Mouse (Mus musculus): ENCODE data around the gene Txndc12.
A peak's percentile ranks its signal among the peaks of the same experiment; 100 is the strongest.

The Txndc12 gene

DNA sequence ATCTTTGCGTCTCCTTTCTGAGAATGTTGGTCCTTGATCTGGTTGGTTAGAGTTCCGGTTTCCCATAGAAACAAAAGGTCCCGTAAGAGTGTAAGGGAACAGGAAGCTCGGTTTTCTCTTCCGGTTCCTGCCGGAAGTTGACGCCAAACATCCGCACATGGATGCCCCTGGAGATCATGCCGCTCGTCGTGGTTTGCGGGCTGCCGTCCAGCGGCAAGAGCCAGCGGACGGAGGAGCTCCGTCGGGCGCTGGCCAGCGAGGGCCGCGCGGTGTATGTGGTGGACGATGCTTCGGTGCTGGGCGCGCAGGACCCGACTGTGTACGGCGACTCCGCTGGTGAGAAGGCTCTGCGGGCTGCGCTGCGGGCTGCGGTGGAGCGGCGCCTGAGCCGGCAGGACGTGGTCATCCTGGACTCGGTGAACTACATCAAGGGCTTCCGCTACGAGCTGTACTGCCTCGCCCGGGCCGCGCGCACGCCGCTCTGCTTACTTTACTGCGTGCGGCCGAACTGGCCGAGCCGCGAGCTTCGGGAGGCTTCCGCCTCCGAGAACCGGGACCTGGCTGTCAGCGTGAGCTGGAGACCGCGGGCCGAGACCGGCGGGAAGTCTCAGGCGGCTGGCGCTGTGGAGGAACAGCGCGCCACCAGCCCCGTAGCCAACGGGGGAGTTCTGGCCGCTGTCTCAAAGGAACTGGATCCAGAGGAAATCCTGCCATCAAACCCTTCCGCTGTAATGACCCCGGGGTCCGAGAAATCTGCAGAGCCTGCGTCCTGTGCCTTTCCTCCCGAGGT, 13.5 kb downstream of the Txndc12 start, which contains the start of gene Kti12:
Gene Kti12, plus strand, starts transcription at position 71 of the 790 bp plus-strand sequence.
- peak; percentile 85 to 87 for DNase-seq

- peak in 1 of 2 experiments; percentile 23 for DNase-seq
These were observed 14.1 kb downstream of the Txndc12 start, which contains the start of gene A730015C16Rik for GRCm38 (mm10) chr4:108848505-108848848. TSS of gene A730015C16Rik (minus strand) at chr4:108848619.

DNA sequence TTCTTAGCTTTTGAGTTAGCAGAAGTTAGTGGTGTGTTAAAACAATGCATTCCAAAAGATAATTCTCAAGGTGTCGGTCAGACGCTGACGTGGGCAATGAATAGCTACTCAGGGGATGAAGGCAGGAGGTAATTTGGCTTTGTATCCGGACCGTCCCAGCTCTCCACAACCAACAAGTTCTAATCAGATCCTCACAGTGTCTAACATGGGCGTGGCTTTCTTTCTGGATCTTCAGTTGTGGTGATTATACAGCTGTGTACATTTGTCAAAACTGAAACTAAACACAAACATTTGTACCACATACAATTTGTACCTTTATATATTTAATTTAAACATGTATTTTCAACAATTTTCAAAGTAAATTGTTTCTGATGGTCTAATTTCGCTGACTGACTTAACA, 32.4 kb downstream of the Txndc12 start:
- no peak for DNase-seq

GRCm38 (mm10) chr4:108869730-108870374, 35.5 kb downstream of the Txndc12 start:
- DNase-seq = peak; percentile 87 to 90

GRCm38 (mm10) chr4:108873746-108874145, 39.3 kb downstream of the Txndc12 start:
- DNase-seq = no peak

- DNase-seq = no peak
These were observed 43.5 kb downstream of the Txndc12 start for GRCm38 (mm10) chr4:108877901-108878300.

- DNase-seq = peak; percentile 23 to 30
These were observed 44.8 kb downstream of the Txndc12 start, which contains the start of gene Rab3b for GRCm38 (mm10) chr4:108878963-108879822. TSS of gene Rab3b (plus strand) at chr4:108879063.

DNA sequence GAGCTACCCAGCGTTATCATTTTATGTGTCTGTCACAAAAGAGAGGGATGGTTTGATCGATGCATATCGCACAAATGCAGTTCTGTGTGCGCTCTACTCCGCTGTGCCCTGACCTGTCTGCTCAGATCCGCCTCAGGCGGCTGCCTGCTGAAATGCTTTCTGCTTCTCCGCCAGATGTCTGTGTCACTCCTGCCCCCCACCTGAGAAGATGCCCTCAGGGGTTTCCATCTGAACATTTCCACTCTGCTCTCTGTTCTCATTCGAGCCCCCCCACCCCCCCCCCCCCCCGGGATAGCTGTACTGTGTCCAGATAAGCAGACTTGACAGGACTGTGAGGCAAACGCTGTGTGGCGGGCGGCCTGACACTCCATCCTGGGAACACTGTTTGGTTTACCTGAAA, 49.4 kb downstream of the Txndc12 start:
- no peak for DNase-seq

DNA sequence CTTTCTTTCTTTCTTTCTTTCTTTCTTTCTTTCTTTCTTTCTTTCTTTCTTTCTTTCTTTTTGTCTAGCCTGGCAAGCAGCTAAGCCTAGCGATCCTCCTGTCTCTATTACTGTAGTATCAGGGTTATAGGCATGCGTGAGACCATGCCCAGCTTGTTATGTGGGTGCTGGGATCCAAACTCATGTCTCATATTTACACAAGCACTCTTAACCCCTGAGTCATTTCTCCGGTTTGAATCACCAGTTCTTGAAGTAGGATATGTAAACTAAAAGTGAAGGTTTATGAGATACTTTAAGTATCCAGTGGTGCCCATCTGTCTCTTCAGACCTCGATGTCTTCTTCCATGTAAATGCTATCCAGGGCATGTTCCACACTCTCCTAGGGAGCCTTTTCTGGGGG, 53.1 kb downstream of the Txndc12 start:
- DNase-seq = no peak

DNA sequence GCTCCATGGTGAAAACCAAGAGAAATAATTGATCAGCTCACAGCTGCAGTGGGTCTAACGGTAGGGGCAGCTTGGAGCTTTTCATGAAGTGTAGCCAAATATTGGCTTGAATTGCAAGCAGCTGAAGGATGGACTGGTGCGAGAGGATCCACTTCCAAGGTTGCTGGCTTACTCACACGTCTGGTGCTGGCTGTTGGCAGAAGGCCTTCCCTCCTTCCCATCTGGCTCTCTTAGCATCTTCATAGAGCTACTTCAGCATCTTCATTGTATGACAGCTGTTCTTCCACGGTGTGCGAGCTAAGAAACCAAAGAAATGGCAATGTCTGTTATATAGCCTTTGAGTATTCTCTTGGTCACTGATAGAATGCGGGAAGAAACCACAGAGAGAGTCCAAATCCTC, 56.5 kb downstream of the Txndc12 start:
- no peak for DNase-seq

DNA sequence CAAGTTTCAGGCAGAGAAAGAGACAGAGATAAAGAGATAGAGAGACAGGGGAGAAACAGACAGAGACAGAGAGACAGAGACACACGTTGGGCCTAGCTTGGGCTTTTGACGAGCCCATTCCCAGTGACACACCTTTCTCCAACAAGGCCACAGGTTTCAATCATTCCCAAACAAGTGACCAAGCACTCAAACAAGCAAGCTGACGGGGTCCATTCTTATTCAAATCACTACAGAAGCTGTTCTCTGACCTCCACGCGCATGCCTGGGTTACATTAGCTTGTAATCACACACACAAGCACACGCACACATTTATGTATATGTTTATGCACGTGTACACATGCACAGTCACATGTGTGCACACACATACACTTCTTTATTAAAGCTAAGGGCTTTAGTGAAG, 66.0 kb downstream of the Txndc12 start:
- DNase-seq = no peak

DNA sequence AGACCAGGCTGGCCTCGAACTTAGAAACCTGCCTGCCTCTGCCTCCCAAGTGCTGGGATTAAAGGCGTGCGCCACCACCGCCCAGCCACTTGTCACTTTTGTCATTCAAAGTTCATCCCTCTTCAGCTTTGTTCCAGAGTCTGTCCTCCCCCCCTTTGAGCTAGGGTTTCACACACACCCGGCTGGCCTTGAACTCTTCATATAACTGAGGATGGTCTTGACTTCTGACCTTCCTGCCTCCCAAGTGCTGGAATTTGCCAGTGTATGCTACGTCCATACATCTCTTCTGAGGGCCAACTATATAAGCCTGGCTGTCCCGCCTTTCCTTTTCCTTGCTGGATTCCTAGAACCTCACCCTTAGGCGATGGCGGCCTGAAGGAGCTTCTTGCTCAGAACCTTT, 68.5 kb downstream of the Txndc12 start:
- no peak for DNase-seq

DNA sequence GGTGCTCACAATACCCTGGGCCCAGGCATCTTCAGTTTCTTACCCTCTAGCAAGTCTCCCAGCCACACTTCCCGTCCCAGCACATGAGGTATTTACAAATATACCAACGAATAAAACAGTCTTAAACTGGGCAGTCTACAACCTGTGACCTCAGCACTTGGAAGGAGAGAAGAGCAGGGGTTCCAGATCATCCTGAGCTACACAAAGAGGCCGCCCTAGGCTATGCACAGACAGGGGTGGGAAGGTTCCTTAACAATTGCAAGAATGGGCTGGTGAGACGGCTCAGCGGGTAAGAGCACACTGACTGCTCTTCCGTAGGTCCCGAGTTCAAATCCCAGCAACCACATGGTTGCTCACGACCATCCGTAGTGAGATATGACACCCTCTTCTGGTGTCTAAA, 68.9 kb downstream of the Txndc12 start:
- no peak for DNase-seq

GRCm38 (mm10) chr4:108904076-108904475, 69.7 kb downstream of the Txndc12 start:
- DNase-seq = no peak

DNA sequence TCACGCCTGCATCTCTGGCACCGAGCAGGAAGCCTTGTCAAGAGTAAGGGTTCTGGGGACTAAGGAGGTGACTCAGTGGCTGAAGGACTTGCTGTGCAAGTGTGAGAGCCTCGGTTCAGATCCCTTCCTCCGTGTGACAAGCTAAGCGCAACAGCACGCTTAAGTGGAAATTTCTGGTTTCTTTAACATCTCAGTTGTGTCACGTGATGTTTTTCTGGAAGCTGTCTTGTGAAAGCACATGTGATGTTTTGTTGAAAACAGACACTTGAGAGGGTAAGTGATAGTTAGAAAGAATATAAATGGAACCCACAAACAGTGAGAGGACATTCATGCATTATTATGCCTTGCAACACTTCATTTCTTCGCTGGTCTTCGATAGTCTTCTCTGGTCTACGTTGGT, 70.4 kb downstream of the Txndc12 start:
- no peak for DNase-seq

DNA sequence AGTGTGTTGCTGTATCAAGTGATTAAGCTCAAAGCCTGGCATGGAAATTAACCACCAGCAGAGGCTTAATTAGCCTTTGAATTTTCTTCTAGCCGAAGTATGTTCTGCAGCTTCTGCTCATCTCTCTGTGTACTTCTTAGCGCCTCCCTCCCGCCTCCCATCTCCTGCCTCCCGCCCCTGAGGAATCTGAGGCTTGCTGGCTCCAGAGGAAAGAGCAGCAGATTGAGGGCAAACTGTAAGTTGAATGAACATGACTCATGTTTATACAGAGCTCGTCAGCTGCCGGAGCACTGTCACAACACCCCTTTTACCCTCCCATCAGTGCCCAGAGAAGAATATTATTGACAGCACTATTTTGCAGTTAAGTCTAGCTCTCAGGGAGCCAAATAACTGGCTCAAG, 71.5 kb downstream of the Txndc12 start:
- no peak for DNase-seq

GRCm38 (mm10) chr4:108907475-108907874, 73.1 kb downstream of the Txndc12 start:
- DNase-seq = no peak

DNA sequence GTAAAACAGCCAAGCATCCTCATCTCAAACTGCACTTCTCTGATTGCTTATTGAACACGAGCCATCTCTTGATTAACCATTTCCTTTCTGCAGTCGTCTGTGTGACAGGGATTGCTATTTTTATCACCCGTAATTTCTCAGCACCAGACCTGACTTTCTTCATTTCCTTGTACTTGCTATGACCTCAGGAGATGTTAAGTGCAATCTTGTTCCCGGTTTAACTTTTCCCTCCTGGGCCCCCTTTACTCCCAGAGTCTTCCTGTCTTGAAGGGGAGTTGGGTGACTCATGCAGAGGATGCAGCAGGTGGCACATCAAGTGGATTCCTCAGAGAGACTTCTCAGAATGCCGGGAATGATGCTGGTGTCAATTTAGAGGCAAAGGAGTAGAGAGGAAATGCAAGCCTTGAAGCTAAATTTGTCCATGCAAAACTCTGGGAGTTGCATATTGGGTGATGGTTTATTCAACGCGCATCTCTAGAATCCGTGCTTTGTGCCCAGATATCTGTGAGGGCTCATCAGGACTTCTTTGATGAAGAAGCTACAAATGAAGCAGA, 75.5 kb downstream of the Txndc12 start:
- DNase-seq = no peak

All from cerebellum, adult 18-20 months (tissue).